Mouse (Mus musculus) heart, embryonic 13.5 days (tissue): Measurements from ENCODE around the gene Stom. TPM values are rescaled to one million over a fixed set of nuclear protein-coding genes. Genes with fewer than 3 reads are reported as not detected.

ENCODE experiments used
- ATAC-seq: fragments of 200-750 bp; cut with Nextera tagmentation; 2 replicates; pipeline ENCODE4 v1.8.0; 2017; ENCODE audit warnings: moderate TSS enrichment; ENCODE audit not compliant: insufficient number of reproducible peaks, low FRiP score, low TSS enrichment; ENCODE audit errors: extremely low read depth
- H3K27ac ChIP-seq: fragments of 300-500 bp; sonication (generic); replicated peaks from 2 replicates; pipeline ENCODE4 v1.5.1; 2015; ENCODE audit warnings: moderate library complexity, mild to moderate bottlenecking, inconsistent platforms
- H3K27me3 ChIP-seq: fragments of 300-500 bp; sonication (generic); replicated peaks from 2 replicates; pipeline ENCODE4 v1.6.1; 2015; ENCODE audit warnings: mild to moderate bottlenecking, inconsistent platforms
- H3K36me3 ChIP-seq: fragments of 300-500 bp; sonication (generic); 2 replicates; pipeline ENCODE4 v1.6.1; 2015; ENCODE audit warnings: mild to moderate bottlenecking, inconsistent platforms
- H3K4me1 ChIP-seq: fragments of 300-500 bp; sonication (generic); 2 replicates; pipeline ENCODE4 v1.6.1; 2015; ENCODE audit warnings: inconsistent platforms
- H3K4me2 ChIP-seq: fragments of 300-500 bp; sonication (generic); 2 replicates; pipeline ENCODE4 v1.6.1; 2015; ENCODE audit warnings: inconsistent platforms, mild to moderate bottlenecking, moderate library complexity
- H3K4me3 ChIP-seq: fragments of 300-500 bp; sonication (generic); 2 replicates; pipeline ENCODE4 v1.5.1; 2015; ENCODE audit warnings: moderate library complexity, mild to moderate bottlenecking, inconsistent platforms
- H3K9ac ChIP-seq: fragments of 300-500 bp; sonication (generic); 2 replicates; pipeline ENCODE4 v1.6.1; 2015; ENCODE audit warnings: inconsistent platforms, mild to moderate bottlenecking, moderate library complexity
- H3K9me3 ChIP-seq: fragments of 300-500 bp; sonication (generic); 2 replicates; pipeline ENCODE4 v1.6.1; 2016; ENCODE audit warnings: inconsistent platforms
- WGBS: fragments of 180-500 bp; shearing (Covaris S2); methylation state at CpG from one replicate; pipeline ENCODE4 v1.1.7; 2015; ENCODE audit warnings: mixed read lengths; 5-methylcytosine and 5-hydroxymethylcytosine counted together
- polyA plus RNA-seq: library from polyadenylated mRNA; unstranded; fragments of >200 nt; fragmentation: Nextera tagmentation; extraction: Ambion mirVana; gene quantifications from 2 replicates; pipeline ENCODE4 v1.2.1, GENCODE M21; 2015

Gene Stom
- 40.3 and 43.0 TPM in 2 replicates for polyA plus RNA-seq

DNA sequence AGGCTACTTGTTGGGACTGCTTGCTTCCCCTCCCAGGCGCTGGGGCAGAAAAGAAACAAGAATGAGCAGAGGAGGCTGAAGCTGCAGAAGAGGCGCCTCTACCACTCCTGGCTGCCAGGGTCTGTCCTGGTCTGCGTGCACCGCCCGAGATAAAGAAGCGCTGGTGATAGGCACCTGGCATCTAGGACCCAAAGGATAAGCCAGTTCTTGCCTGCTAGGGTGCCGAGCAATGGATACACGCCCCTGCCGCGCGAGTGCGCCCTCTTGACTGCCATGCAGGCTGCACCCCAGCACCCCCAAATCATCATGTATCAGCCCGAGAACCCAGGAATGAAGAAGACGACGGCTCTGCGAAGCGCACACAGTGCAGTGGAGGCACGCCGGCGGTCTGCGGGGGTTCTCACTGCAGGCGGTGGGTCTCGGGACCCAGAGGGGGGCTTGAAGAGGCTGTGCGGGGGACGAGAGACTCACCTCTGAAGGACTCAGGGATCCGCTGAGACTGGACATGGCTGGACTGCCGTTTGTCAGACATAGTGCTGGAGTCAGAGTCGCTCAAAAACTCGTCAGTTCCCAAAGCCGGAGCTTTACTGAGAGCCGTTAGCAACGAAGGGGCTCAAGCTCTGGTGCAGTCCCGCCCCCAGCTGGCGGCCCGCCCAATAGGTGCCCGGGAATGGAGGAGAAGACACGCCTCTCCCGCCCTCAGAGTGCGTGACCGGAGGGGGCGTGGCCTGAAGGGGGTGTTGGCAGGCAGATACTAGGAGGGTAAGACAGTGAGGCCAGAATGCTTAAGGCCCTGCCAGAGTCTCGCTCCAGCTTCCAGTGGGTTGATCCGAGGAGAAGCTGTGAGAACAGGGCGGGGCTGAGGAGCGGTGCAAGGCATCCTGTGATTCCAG, at the start of gene Stom:
Stom (minus strand) TSS at position 589 of the 893 bp plus-strand sequence.
- ATAC-seq, result peak; percentile 95
- under 1% methylated on average over 45 of the region's 45 CpGs for WGBS

DNA sequence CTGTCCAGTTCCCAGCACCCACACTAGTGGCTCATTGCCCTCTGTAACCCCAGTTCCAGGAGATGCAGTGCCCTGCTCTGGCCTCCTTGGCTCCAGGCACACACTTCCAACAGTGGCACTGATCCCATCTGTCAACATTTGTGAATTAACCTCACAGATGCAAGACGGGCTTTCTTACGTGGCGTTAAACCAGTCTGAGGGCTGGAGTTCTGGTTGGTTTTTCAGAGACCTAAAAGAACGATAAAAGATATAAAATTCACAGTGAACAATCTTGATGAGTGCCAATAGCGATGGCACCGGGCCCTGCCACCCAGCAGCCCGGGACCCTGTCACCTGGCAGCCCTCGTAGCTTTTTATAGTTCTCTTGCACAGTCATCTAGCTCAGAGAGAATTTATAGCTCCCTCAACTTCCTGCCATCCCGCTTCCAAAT, 48.7 kb upstream of the Stom start:
- ATAC-seq, result no peak
- H3K9ac ChIP-seq, result no peak overlapping the region
- peaks cover 11% of the 10 kb centered on the region for H3K4me1 ChIP-seq
- no peaks in the 10 kb centered on the region for H3K36me3 ChIP-seq
- 51% methylated on average over 9 of the region's 9 CpGs for WGBS
- H3K9me3 ChIP-seq, result peaks cover 5% of the 10 kb centered on the region
- peak overlapping the region; percentile 30 for H3K27ac ChIP-seq
- no peaks in the 10 kb centered on the region for H3K27me3 ChIP-seq
- H3K4me2 ChIP-seq, result 0 out of 2 replicates have a peak overlapping the region, but pooled peaks have one; percentile 6
- H3K4me3 ChIP-seq, result no peak overlapping the region

More for the DNA sequence above, at the start of gene Stom:
- Histone ChIP-seq H3K4me3 (peak within 1 kb of the TSS; percentile 82), H3K4me2 (peak within 1 kb of the TSS; percentile 98), H3K36me3 (no peaks in the 10 kb centered on the region), H3K4me1 (peaks cover 24% of the 10 kb centered on the region), H3K9me3 (no peaks in the 10 kb centered on the region), H3K27me3 (no peaks in the 10 kb centered on the region), H3K9ac (peak within 1 kb of the TSS; percentile 92), H3K27ac (peak within 1 kb of the TSS; percentile 93)

DNA sequence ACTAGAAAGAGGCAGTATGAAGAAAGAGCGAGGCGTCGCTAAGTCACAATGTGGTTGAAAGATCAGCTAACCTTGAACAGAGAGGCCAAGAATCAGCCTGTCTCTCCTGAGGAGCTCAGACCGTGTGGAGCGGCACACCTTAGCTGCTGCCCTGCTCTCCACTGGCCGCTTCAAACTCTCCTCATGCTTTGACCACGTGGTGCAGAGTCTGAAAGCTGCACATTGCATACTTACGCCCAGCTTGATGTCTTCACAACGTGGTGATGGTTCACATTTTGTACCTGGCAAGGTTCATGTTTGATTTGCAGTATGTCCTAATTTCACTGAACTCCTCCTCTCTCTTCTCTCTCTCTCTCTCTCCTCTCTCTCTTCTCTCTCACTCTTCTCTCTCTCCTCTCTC, 42.5 kb upstream of the Stom start:
- H3K27me3 ChIP-seq, result no peaks in the 10 kb centered on the region
- H3K9ac ChIP-seq, result no peak overlapping the region
- ATAC-seq, result no peak
- no peaks in the 10 kb centered on the region for H3K9me3 ChIP-seq
- H3K27ac ChIP-seq, result no peak overlapping the region
- no peak overlapping the region for H3K4me2 ChIP-seq
- H3K4me3 ChIP-seq, result no peak overlapping the region
- WGBS, result 63% methylated on average over 9 of the region's 9 CpGs
- no peaks in the 10 kb centered on the region for H3K36me3 ChIP-seq
- H3K4me1 ChIP-seq, result peaks cover 4% of the 10 kb centered on the region; the same call in 1 of the 2 replicates

- H3K27ac ChIP-seq, result no peak overlapping the region
- H3K9ac ChIP-seq, result no peak overlapping the region
- peaks cover 4% of the 10 kb centered on the region; the same call in 1 of the 2 replicates for H3K4me1 ChIP-seq
- H3K4me2 ChIP-seq, result no peak overlapping the region
- peaks cover 3% of the 10 kb centered on the region; the same call in 1 of the 2 replicates for H3K9me3 ChIP-seq
- no peaks in the 10 kb centered on the region for H3K36me3 ChIP-seq
- H3K4me3 ChIP-seq, result no peak overlapping the region
- ATAC-seq, result no peak
- WGBS, result 10% methylated on average over 6 of the region's 6 CpGs
- H3K27me3 ChIP-seq, result no peaks in the 10 kb centered on the region
Measured at GRCm38 (mm10) chr2:35377600-35377999, 40.8 kb upstream of the Stom start.

GRCm38 (mm10) chr2:35373003-35373402, 36.2 kb upstream of the Stom start:
- Histone ChIP-seq H3K4me2 (no peak overlapping the region), H3K27ac (no peak overlapping the region), H3K36me3 (no peaks in the 10 kb centered on the region), H3K4me1 (peaks cover 8% of the 10 kb centered on the region; the same call in 1 of the 2 replicates), H3K4me3 (no peak overlapping the region), H3K27me3 (no peaks in the 10 kb centered on the region), H3K9me3 (peaks cover 3% of the 10 kb centered on the region; the same call in 1 of the 2 replicates), H3K9ac (no peak overlapping the region)
- no peak for ATAC-seq
- 21% methylated on average over 3 of the region's 3 CpGs for WGBS

DNA sequence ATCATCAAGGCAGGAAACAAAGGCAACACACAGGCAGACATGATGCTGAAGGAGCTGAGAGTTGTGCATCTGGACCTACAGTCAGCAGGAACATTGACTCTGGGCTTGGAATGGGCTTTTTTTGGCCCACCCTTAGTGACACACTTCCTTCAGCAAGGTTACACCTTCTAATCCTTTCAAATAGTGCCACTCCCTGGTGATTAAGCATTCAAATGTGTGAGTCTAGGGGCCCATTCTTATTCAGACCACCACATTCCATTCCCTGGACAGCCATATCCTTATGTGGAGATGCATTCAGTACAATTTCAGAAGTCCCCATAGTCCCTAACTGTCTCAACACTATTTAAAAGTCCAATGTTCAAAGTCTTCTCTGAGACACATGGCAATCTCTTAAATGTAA, 33.9 kb upstream of the Stom start:
- Histone ChIP-seq H3K9ac (no peak overlapping the region), H3K4me2 (no peak overlapping the region), H3K4me1 (0 out of 2 replicates have a peak, but pooled peaks cover 5% of the 10 kb centered on the region), H3K36me3 (no peaks in the 10 kb centered on the region), H3K4me3 (no peak overlapping the region), H3K27ac (no peak overlapping the region), H3K27me3 (no peaks in the 10 kb centered on the region), H3K9me3 (peaks cover 3% of the 10 kb centered on the region; the same call in 1 of the 2 replicates)
- no peak for ATAC-seq

- WGBS, result 25% methylated on average over 2 of the region's 2 CpGs
- ATAC-seq, result no peak
- Histone ChIP-seq H3K27me3 (no peaks in the 10 kb centered on the region), H3K4me2 (no peak within 1 kb of the TSS), H3K36me3 (no peaks in the 10 kb centered on the region), H3K4me3 (no peak within 1 kb of the TSS), H3K9ac (no peak within 1 kb of the TSS), H3K4me1 (0 out of 2 replicates have a peak, but pooled peaks cover 5% of the 10 kb centered on the region), H3K27ac (no peak within 1 kb of the TSS), H3K9me3 (peaks cover 4% of the 10 kb centered on the region; the same call in 1 of the 2 replicates)
Measured at GRCm38 (mm10) chr2:35367629-35368028, 30.9 kb upstream of the Stom start, which contains the start of gene 4930568D16Rik. TSS of gene 4930568D16Rik (minus strand) at chr2:35367729.

GRCm38 (mm10) chr2:35349184-35349583, 12.4 kb upstream of the Stom start:
- Histone ChIP-seq H3K27me3 (0 out of 2 replicates have a peak, but pooled peaks cover 3% of the 10 kb centered on the region), H3K4me3 (no peak overlapping the region), H3K9me3 (no peaks in the 10 kb centered on the region), H3K4me1 (no peaks in the 10 kb centered on the region), H3K27ac (no peak overlapping the region), H3K9ac (no peak overlapping the region), H3K36me3 (no peaks in the 10 kb centered on the region), H3K4me2 (peak overlapping the region; percentile 16; the same call in 1 of the 2 replicates)
- no peak for ATAC-seq
- WGBS, result 37% methylated on average over 5 of the region's 5 CpGs

- ATAC-seq, result no peak
- Histone ChIP-seq H3K9me3 (no peaks in the 10 kb centered on the region), H3K9ac (no peak overlapping the region), H3K4me1 (no peaks in the 10 kb centered on the region), H3K36me3 (no peaks in the 10 kb centered on the region), H3K27ac (no peak overlapping the region), H3K4me3 (no peak overlapping the region), H3K4me2 (no peak overlapping the region), H3K27me3 (0 out of 2 replicates have a peak, but pooled peaks cover 3% of the 10 kb centered on the region)
- WGBS, result 54% methylated on average over 2 of the region's 2 CpGs
Measured at GRCm38 (mm10) chr2:35345984-35346383, 9.2 kb upstream of the Stom start.

GRCm38 (mm10) chr2:35342605-35343004, 5.8 kb upstream of the Stom start:
- Histone ChIP-seq H3K9ac (no peak overlapping the region), H3K4me3 (no peak overlapping the region), H3K9me3 (no peaks in the 10 kb centered on the region), H3K27me3 (0 out of 2 replicates have a peak, but pooled peaks cover 3% of the 10 kb centered on the region), H3K4me2 (no peak overlapping the region), H3K36me3 (no peaks in the 10 kb centered on the region), H3K4me1 (peaks cover under 1% of the 10 kb centered on the region), H3K27ac (no peak overlapping the region)
- ATAC-seq, result no peak
- WGBS, result 60% methylated on average over 3 of the region's 3 CpGs

- no peaks in the 10 kb centered on the region for H3K9me3 ChIP-seq
- no peaks in the 10 kb centered on the region for H3K27me3 ChIP-seq
- ATAC-seq, result no peak
- no peak overlapping the region for H3K27ac ChIP-seq
- no peak overlapping the region for H3K4me3 ChIP-seq
- no peaks in the 10 kb centered on the region for H3K36me3 ChIP-seq
- WGBS, result 72% methylated on average over 6 of the region's 6 CpGs
- no peak overlapping the region for H3K9ac ChIP-seq
- peaks cover 18% of the 10 kb centered on the region for H3K4me1 ChIP-seq
- H3K4me2 ChIP-seq, result no peak overlapping the region
Measured at GRCm38 (mm10) chr2:35338707-35339106, 1.9 kb upstream of the Stom start.
